Mouse (Mus musculus) adrenal gland, postnatal 36 days (tissue): Measurements from ENCODE around the gene Gusb. TPM values are rescaled to one million over a fixed set of nuclear protein-coding genes. Genes with fewer than 3 reads are reported as not detected.

Source experiments
- DNase-seq, 2 experiments: peaks; one replicate each; pipeline ENCODE4 v3.0.0; 2021; ENCODE audit warnings: mixed read lengths in 1 of 2
- total RNA-seq, 2 experiments: library from RNA; stranded (reverse); gene quantifications; 2 replicates each; pipeline ENCODE4 v1.2.3; 2021

Gusb gene
- total RNA-seq, 2 experiments from 2014 or later: 48.1 to 53.8 TPM

DNA sequence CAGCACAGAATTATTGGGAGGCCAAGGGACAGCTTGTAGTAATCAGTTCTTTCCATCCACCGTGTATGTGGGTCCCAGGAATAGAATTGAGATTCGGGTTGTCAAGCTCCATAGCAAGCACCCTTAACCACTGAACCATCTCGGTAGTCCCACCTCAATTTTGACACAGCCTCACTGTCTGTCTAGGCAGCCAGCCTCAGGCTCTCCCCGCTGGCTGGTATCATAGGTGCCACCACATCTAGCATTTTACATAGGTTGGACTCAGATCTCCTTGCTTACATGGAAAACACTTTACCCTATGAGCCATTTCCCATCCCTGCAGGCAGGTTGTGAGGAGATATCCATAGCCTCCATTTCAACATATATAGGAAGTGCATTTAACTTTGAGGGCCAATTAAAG is 28.5 kb downstream of the Gusb start:
- DNase-seq: no peak

DNA sequence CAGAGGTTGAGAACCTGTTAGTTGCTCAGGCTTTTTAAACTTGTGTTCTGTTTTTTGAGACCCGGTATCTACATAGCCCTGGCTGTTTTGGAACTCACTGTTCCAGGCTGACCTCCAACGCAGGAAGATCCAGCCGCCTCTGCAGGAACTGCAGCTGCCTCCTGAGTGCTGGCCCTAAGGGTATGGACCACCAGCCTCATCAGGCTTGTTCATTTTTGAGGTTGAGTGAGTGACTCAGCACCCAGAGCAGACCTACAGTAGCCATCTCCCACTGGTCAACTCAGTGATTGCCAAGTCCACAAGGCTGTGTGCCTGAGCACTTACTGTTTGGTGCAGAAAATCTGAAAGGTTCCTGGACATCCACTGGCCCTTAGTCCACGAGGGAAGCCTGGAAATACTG is 31.4 kb downstream of the Gusb start:
- no peak for DNase-seq

DNA sequence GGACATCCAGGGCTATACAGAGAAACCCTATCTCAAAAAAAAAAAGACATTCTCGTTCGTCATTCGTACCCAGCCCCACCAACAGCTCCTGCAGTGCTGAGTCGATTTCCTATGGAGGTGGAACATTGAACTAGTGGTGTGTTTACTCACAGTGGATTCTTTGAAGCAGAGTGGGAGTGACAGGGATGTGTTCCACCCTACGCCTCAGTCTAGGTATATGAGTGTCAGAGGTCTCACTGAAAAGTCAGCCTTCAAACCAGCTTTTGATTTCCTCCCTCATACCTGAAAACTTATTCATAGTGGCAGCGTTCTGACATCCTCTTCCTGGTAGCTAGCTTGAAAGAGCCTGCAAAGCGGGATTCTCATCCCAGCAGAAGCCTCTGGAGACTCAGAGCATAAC is 34.4 kb downstream of the Gusb start:
- DNase-seq: no peak

DNA sequence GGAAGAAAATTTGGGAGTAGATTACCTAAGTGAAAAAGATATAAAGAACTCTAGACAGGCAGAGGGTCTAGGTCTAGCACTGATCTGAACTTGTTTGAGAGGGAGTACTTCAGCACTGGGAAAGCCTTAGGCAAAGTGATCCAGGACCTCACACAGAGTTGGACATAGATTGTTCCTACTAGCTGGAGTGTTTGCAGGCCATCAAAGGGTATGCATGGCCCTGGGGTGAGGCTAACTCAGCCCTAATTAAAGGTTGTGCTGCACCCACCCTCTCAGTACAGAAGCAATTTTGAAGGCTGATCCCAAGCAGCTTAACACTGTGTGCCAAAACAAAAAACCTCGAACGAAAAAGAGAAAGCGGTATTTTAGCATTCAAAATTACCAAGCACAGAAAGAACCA is 36.4 kb downstream of the Gusb start:
- no peak for DNase-seq

DNA sequence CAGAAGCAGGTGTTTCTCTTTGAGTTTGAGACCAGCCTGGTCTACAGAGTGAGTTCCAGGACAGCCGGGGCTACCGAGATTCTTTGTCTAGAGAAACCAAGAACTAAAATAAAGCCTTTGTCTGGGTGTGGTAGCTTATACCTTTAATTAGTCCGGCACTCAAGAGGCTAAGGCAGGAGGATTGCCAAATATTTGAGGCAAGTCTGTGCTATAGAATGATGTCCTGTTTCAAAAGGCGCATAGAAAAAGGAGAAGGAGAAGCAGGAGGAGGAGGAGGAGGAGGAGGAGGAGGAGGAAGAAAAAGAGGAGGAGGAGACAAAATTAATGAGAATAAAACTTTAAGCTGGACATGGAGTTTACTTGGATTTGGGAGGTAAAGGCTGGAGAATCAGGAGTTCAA is 39.6 kb downstream of the Gusb start:
- no peak for DNase-seq

DNA sequence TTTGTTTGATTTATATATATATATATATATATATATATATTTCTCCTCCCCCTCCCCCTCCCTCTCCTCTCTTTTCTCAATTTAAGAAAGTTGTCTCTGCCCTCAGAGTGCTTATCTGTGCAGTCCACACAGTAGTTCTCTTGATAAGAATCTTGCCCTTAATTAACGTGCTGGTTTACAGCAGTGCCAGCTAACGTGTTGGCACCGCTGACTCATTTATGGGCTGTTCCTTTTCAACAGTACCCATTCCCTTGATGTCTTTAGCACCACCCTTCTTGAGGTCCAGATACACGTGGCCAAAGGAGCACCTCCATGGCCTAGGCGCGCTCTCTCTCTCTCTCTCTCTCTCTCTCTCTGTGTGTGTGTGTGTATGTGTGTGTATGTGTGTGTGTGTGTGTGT is 47.1 kb downstream of the Gusb start:
- DNase-seq: no peak

DNA sequence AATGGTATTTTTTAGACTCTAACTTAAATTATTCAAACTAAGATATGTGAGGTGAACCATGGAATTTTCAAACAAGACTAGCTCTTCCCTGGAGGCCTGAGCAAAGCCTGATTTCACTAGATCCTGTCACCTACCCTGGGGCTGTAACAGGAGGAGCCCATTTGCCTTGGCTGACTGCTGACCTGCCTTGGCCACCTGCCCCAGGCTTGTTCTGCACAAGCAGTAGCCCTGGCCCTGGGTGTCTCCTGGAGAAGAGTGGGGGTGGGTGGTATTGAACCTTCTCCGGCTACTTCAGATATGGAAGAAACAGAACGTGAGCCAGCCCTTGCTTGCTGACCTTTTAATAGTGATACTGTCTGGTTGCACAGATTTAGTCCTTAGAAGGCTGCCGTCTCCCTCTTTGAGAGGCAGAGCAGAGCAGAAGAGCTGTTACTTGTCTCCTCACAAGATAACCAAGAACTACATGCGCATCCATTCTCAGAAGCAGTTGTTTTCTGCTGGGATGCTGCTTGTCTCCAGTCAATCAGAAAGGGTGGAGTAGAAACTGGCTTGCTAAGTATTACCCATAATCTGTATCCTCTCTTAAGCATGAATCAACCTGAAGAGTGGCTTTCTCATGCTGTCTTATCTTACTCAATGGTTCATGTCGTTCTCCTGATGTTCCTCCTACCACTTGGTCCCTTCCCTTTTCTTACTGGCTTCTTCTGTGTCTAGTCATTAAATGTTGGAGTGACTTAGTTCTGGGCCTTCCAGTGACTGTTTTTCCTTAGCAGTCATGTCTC is 48.2 kb downstream of the Gusb start:
- DNase-seq: peak; percentile 25 to 52

DNA sequence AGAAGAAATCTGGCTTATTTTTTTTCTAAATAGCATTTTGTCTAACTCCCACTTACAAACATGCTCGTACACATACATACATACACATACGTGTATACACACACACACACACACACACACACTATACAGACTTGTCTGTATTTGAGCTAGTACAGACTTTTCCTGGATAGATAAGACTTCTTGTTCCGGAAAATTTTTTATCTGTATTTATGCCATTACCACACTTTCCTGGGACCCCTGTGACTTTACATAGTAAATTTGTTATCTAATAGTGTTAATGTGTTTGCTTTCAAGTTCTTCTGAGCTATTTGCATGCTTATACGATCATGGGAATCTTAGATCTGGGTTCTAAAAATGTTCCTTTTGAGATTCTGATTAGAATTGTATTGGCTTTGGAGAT is 50.7 kb downstream of the Gusb start:
- DNase-seq: no peak

DNA sequence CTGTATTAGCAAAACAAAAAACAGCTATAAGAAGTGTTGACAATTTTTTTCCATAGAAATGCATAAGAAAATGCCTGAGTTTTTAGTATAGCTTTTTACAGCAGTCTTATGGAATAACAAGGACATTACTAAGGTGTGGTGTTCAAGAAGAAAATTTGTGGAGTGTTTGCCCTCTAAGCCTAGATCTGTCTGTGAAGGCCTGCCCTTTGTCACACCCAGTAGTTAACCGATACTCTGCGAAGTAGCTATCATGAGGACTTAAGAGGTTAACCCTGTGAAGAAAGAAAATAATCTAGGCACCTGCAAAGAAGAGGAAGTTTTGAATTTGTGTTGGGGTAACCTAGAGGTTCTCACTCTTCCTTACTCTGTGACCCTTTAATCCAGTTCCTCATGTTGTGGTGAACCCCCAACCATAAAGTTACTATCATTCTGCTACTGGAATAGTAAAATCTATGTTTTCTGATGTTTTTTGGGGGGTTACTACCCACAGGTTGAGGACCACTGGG is 55.3 kb downstream of the Gusb start:
- DNase-seq: no peak

DNA sequence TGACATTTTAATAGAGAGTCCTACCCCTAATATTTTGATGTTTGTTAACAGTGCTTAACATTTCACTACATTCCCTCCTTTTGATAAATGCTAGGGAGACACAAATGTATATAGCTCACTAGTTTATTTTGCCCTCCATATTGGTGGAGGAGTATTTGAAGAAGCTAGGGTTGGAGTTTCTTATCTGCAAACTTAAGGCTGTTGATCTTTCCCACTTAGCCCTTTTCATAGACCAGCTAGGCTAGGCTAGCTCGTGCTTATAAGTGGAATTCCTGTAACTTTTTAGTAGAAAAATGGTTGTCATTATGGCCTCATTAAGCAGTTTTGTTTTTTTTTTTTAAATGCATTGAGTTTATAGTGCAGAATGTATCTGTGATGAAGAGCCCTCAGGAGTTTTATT is 59.4 kb downstream of the Gusb start:
- no peak for DNase-seq

DNA sequence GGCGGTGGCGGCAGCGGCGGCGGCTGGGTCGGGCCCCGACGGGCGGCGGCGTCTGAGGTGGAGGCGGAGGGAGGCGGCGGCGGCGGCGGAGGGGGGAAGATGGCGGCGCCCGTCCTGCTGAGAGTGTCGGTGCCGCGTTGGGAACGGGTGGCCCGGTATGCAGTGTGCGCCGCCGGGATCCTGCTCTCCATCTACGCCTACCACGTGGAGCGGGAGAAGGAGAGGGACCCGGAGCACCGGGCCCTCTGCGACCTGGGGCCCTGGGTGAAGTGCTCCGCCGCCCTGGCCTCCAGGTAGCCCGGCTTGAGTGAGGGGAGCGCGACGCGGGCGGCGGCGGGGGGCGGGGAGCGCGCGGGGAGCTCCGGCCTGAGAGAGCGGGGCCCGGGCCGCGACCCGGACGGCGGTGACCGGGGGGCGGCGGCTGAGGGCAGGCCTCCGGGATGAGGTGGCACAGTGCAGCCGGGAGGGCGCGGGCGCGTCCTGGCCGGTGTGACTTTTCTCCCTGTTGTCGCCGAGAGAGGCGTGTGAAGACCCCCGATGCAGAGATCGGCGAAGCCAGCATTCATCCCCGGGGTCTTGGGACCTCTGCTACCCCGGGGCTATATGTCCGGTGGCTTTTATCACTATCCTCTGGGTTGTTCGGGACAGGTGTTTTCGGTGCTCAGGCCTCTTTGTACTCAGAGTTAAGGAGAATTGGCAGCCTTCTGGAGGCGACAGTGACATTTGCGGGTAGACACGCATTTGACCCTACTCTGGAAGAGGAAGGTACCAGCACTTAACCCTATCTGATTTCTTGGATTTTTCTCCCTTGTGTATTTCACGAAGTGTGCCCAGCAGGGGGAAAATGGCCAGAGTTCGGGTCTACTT is 60.5 kb downstream of the Gusb start:
- DNase-seq: peak; percentile 47 to 69

DNA sequence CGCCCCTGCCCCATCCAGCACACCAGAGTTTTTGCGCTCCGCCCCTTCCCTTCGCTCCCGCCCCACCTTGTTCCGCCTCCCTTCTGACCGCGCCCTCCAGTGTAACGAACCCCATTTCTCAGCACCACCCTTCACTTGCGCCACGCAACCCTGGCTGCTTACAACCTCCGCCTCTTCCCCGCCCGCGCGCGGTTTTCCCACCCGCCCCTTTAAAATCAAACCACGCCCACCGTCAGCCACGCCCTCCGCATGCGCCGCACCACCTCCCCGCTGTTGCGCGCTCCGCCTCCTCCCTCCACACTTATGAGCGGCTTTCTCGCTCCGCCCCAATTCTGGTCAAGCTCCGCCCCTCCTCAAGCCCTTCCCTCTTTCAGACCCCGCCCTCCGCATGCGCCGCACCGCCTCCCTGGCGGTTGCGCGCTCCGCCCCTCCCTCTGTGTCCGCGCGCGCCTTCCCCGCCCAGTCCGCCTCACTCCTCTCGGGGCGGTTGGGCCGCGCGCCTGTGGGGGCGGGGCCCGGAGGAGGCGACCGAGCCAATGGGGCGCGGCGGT is 61.3 kb downstream of the Gusb start, which contains the start of gene Vkorc1l1:
Gene Vkorc1l1 (plus strand): TSS at position 476 of the 551 bp plus-strand sequence.
- peak; percentile 99 for DNase-seq

DNA sequence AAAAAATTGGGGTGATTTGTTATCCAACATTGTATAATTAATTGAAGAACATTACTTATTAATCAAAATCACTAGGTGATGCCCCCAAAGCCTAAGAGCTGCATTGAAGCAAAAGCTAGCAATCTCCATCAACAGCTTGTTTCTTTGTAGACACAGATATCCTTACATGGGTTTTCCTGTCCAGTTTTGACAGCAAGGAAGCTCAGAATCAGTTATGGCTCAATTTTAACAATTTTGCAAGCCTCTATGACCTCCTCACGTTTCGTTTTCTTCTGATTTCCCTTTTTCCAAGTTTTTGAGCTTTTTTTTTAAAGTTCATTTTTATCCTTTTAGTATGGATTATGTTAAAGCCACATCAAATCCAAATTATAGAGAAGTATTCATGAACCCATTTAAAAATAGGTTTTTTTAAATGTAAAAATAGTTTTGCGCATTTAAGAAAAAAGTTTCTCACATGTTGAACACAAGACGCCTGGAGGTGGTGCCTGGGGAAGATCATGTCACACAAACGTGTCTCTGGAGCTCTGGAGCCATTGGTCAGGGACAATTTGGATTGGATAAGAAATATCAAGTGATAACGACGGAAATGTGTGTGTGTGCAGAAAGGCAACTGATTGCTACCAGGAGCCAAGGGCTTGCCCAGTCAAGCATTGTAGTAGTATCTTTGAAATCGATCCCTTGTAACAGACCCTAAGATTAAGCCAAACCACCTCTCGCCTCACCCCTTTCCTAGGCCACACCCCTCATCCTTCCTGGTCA is 61.9 kb downstream of the Gusb start:
- DNase-seq: no peak

DNA sequence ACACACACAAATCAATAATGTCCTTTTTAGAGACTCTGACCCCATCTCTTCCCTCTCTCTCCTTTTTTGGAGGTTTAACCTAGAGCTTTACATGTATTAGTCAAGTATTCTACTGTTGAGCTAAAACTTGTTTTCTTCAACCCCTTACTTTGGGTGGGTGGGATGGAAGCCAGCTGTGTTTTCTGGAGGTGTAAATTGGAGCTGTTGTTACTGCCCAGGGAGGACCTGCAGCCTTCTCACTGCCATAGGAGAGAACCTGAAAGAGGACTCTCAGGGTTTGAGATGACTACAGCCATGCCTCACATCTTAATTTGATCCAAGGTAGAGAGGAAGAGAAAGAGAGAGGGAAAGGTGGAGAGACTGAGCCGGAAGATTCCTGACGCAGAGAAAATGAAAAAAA is 62.6 kb downstream of the Gusb start:
- DNase-seq: no peak

Other genes starting within 250 kb of the Gusb start
- gene Psph, start 215.6 kb downstream of the Gusb start, total RNA-seq: 10 to 100 TPM; 20.1 to 27.0 TPM
- 10 to 100 TPM; 34.1 to 56.5 TPM for gene Sumf2, start 156.1 kb downstream of the Gusb start, total RNA-seq
- 1,000 to 10,000 TPM; 1,014 to 1,053 TPM for gene Chchd2, start 115.6 kb downstream of the Gusb start, total RNA-seq
- 1 to 10 TPM in 1 of 2 experiments, under 1 TPM in 1; 0.99 to 2.3 TPM for gene Zbed5, start 107.3 kb downstream of the Gusb start, total RNA-seq
- 1 to 10 TPM; 1.4 to 4.3 TPM for gene Phkg1, start 104.5 kb downstream of the Gusb start, total RNA-seq
- 1 to 10 TPM; 4.3 to 6.1 TPM for gene Nupr1l, start 94.5 kb downstream of the Gusb start, total RNA-seq
- gene Vkorc1l1, start 61.1 kb downstream of the Gusb start, total RNA-seq: 10 to 100 TPM; 31.9 to 38.5 TPM
- gene Asl, start 26.2 kb upstream of the Gusb start, total RNA-seq: 100 to 1,000 TPM in 1 of 2 experiments, 10 to 100 TPM in 1; 100.0 to 138 TPM
- 10 to 100 TPM; 27.2 to 39.6 TPM for gene Crcp, start 26.2 kb upstream of the Gusb start, total RNA-seq
- gene Tpst1, start 70.3 kb upstream of the Gusb start, total RNA-seq: 10 to 100 TPM; 47.8 to 48.8 TPM
- gene Kctd7, start 141.8 kb upstream of the Gusb start, total RNA-seq: 10 to 100 TPM in 1 of 2 experiments, 1 to 10 TPM in 1; 8.6 to 14.6 TPM
- gene Rabgef1, start 168.7 kb upstream of the Gusb start, total RNA-seq: 10 to 100 TPM; 39.3 to 47.9 TPM
- 10 to 100 TPM; 68.0 to 74.2 TPM for gene Tmem248, start 214.0 kb upstream of the Gusb start, total RNA-seq